Mouse (Mus musculus): ENCODE measurements around the gene Cox8a. TPM values are rescaled to one million over a fixed set of nuclear protein-coding genes. Genes with fewer than 3 reads are reported as not detected.

Cox8a gene
- polyA plus RNA-seq (2016; fragmentation: Nextera tagmentation; extraction: Ambion mirVana) = 715 and 817 TPM in 2 replicates

DNA sequence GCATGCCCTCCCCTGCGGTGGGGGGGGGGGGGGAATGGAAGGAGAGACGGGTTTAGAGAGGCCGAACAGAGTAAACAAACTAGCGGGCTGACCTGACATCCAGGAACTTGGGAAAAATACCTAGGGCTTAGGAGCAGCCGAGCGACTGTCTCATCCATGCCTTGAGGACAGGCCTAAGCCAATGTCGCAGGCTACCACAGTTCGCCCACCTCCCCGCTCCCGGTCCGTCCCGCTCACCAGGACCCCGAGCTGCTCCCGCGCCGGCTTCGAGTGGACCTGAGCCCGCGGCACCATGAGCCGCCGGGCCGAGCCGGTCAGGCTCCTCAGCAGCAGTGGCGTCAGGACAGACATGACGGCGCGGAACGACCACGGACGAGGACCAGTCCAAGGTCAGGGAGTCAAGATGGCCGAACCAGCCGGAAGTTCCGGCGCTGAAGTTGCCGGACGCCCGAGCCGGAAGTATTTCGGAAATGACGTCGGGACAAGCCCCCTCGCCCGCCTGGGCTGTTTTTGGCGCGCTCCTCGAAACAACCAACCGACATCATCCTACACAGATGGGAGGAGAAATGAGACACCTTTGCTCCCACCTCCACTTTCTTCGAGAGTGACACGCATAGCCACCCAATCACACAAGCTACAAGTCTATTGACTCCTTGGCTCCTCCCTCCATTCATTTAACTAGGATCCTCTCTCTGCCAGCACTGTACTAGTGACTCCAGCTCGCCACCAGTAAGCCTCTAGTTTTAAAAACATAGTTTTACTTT is at the start of gene Cox8a:
Gene Cox8a, minus strand, starts transcription at position 455 of the 764 bp plus-strand sequence.
- ATAC-seq (ENCODE audit: low FRiP score) = peak; percentile 98
- Histone ChIP-seq H3K4me2 (replicated peaks) (peak within 1 kb of the TSS; percentile 71), H3K36me3 (peaks cover 28% of the 10 kb centered on the region), H3K4me1 (peaks cover 20% of the 10 kb centered on the region), H3K27me3 (no peaks in the 10 kb centered on the region), H3K27ac (peak within 1 kb of the TSS; percentile 82), H3K9ac (peak within 1 kb of the TSS; percentile 78), H3K9me3 (replicated peaks) (no peaks in the 10 kb centered on the region), H3K4me3 (peak within 1 kb of the TSS; percentile 70)
- under 1% methylated on average over 50 of the region's 50 CpGs for WGBS

DNA sequence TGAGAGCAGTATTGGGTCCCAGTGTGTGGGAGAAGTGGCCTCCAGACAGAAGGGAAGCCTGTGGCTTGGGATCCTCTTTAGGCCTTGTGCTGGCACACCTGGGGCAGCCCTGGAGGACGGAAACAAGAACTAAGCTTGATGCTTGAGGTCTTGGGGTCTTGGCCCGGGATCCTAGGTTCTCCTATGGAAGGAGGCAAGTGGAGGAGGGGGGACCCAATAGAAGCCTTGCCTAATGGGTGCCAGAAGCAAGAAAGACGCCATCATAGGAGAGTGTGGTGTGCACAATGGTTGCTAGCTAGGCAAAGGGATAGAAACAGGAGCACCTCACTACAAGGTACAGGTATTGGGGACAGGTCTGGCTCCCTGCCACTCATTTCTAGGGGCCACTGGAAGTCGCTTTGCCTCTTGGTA is 49.0 kb upstream of the Cox8a start:
- H3K9ac ChIP-seq = peak overlapping the region; percentile 100
- ATAC-seq (ENCODE audit: low FRiP score) = peak; percentile 9; the same call in 1 of the 2 replicates
- H3K9me3 ChIP-seq (replicated peaks) = no peaks in the 10 kb centered on the region
- H3K4me1 ChIP-seq = peaks cover 58% of the 10 kb centered on the region
- H3K27ac ChIP-seq = peak overlapping the region; percentile 100
- WGBS = 31% methylated on average over 4 of the region's 4 CpGs
- peak overlapping the region; percentile 89 for H3K4me2 ChIP-seq (replicated peaks)
- peaks cover 15% of the 10 kb centered on the region for H3K36me3 ChIP-seq
- H3K27me3 ChIP-seq = no peaks in the 10 kb centered on the region
- 0 out of 2 replicates have a peak overlapping the region, but pooled peaks have one; percentile 95 for H3K4me3 ChIP-seq

DNA sequence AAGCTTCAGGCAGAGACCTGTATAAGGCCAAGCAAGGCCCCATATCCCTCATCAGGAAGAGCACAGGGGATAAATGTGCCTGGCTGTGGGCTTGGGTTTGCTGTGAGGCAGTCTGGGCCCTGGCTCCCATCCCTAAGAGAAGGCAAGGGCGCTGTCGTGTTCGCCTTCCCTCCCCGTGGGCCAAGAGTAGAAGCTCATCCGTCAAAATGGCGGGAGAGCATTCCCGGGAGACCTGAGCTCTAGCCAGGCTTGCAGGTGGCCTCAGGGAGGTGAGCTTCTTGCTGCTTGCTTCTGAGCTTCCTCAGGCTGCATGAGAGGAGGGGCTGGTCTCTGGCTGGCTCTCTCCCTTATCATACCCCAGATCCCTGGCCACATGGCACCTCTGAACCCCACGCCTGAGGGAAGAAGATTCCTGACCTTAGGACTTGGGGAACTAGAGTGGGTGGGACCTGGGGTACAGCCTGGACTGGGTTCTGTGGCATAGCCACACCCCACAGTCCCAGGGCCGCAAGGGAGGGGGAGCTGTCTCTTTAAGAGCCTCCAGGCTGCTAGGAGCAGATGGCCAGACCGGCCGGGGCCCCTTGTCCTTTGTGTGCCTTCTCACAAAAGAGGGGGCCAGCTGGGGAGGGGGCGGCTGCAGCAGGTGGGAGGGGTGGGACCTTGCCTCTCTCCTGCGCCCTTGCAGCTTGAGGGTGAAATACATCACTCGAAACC is 48.2 kb upstream of the Cox8a start:
- H3K9me3 ChIP-seq (replicated peaks) = no peaks in the 10 kb centered on the region
- H3K27me3 ChIP-seq = no peaks in the 10 kb centered on the region
- H3K36me3 ChIP-seq = peaks cover 7% of the 10 kb centered on the region
- 6% methylated on average over 13 of the region's 14 CpGs for WGBS
- H3K9ac ChIP-seq = 0 out of 2 replicates have a peak overlapping the region, but pooled peaks have one; percentile 20
- ATAC-seq (ENCODE audit: low FRiP score) = peak; percentile 27
- H3K4me1 ChIP-seq = peaks cover 50% of the 10 kb centered on the region
- H3K4me2 ChIP-seq (replicated peaks) = peak overlapping the region; percentile 89
- no peak overlapping the region for H3K4me3 ChIP-seq
- peak overlapping the region; percentile 100 for H3K27ac ChIP-seq

DNA sequence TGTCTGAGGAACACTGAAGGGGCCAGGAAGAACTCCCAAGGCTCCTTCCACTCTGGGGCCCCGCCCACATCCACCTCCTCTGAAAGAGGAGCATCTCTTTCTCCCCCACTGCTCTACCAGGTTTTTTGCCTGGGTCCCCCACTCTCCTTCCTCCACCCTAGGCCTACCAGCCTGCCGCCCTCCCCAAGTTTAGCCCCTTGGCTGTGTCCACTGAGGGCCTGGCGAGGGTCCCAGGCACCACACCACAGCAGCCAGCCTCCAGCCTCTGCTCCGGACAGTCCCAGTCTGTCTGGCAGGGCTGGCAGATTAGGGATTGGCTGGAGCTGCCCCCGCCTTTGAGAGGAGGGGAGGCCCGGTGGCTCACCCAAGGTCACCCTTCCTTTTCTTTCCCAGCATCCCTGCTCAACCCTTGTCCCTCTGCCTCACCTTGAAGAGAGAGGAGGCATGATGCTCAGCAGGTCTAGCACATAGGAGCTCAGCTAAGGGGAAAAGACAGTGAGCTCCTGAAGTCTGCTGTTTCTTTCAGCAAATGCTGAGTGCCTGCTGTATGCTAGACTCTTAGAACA is 47.4 kb upstream of the Cox8a start:
- ATAC-seq (ENCODE audit: low FRiP score) = no peak
- 9% methylated on average over 6 of the region's 6 CpGs for WGBS
- Histone ChIP-seq H3K27ac (peak overlapping the region; percentile 100), H3K9me3 (replicated peaks) (no peaks in the 10 kb centered on the region), H3K9ac (peak overlapping the region; percentile 20; the same call in 1 of the 2 replicates), H3K4me1 (peaks cover 42% of the 10 kb centered on the region), H3K27me3 (no peaks in the 10 kb centered on the region), H3K4me3 (no peak overlapping the region), H3K4me2 (replicated peaks) (no peak overlapping the region), H3K36me3 (0 out of 2 replicates have a peak, but pooled peaks cover under 1% of the 10 kb centered on the region)

DNA sequence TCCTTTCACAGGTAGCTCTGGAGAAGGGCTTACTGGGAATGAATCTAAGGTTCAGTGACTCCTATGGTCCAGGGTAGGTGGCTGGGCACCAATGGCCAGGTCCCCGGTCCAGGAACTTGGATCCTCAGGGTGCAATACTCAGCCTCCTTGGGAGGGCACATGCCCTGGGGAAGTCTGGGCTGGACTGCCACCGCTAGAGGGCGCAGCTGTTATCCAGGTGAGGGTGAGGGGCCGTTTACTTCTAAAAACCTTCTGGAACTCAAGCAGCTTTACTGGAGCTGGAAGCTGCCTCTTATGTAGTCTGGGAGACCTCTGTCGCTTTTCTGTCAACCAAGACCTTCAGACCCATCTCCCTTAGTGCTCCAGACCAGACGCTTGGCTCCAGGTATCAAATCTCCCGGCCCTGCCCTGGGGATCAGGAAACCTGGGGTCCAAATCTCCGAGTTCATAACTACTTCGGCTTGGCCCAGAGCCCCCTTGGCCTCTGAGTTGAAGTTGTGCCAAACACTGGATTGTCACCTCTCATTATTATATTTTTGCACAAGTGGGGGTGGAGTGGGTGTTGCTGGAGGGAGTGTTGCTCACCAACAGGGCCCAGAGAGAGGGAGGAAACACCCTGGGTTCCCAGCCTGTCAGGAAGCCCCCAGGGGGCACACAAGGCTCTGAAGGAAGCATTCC is 46.8 kb upstream of the Cox8a start:
- Histone ChIP-seq H3K4me2 (replicated peaks) (no peak overlapping the region), H3K9me3 (replicated peaks) (no peaks in the 10 kb centered on the region), H3K9ac (0 out of 2 replicates have a peak overlapping the region, but pooled peaks have one; percentile 20), H3K27me3 (no peaks in the 10 kb centered on the region), H3K4me3 (no peak overlapping the region), H3K27ac (peak overlapping the region; percentile 100), H3K4me1 (peaks cover 36% of the 10 kb centered on the region), H3K36me3 (no peaks in the 10 kb centered on the region)
- no peak for ATAC-seq (ENCODE audit: low FRiP score)
- 17% methylated on average over 9 of the region's 9 CpGs for WGBS

- Histone ChIP-seq H3K9ac (no peak overlapping the region), H3K4me3 (no peak overlapping the region), H3K36me3 (no peaks in the 10 kb centered on the region), H3K4me2 (replicated peaks) (no peak overlapping the region), H3K27me3 (no peaks in the 10 kb centered on the region), H3K4me1 (peaks cover 33% of the 10 kb centered on the region), H3K9me3 (replicated peaks) (no peaks in the 10 kb centered on the region), H3K27ac (no peak overlapping the region)
- no peak for ATAC-seq (ENCODE audit: low FRiP score)
- 86% methylated on average over 1 of the region's 1 CpGs for WGBS
Observed at GRCm38 (mm10) chr19:7262592-7262991, 45.2 kb upstream of the Cox8a start.

DNA sequence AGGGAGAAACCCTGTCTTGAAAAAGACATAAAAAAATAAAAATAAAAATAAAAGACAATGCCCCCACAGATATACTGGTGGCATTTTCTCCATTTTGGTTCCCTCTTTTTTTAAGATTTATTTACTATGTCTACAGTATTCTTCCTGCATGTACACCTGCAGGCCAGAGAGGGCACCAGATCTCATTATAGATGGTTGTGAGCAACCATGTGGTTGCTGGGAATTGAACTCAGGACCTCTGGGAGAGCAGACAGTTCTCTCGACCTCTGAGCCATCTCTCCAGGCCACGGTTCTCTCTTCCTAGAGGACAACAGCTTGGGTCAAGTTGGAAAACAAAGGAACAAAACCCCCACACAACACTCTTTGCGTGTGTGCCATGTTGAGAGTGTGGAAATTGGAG is 44.5 kb upstream of the Cox8a start:
- H3K4me1 ChIP-seq = peaks cover 27% of the 10 kb centered on the region
- H3K9me3 ChIP-seq (replicated peaks) = no peaks in the 10 kb centered on the region
- WGBS = 94% methylated on average over 3 of the region's 3 CpGs
- no peak for ATAC-seq (ENCODE audit: low FRiP score)
- H3K36me3 ChIP-seq = no peaks in the 10 kb centered on the region
- H3K4me2 ChIP-seq (replicated peaks) = no peak overlapping the region
- no peak overlapping the region for H3K27ac ChIP-seq
- no peaks in the 10 kb centered on the region for H3K27me3 ChIP-seq
- H3K9ac ChIP-seq = no peak overlapping the region
- H3K4me3 ChIP-seq = no peak overlapping the region

GRCm38 (mm10) chr19:7261476-7261875 is 44.1 kb upstream of the Cox8a start:
- peaks cover 23% of the 10 kb centered on the region for H3K4me1 ChIP-seq
- H3K27ac ChIP-seq = no peak overlapping the region
- no peaks in the 10 kb centered on the region for H3K9me3 ChIP-seq (replicated peaks)
- 81% methylated on average over 1 of the region's 1 CpGs for WGBS
- no peak for ATAC-seq (ENCODE audit: low FRiP score)
- no peak overlapping the region for H3K4me2 ChIP-seq (replicated peaks)
- no peak overlapping the region for H3K4me3 ChIP-seq
- no peaks in the 10 kb centered on the region for H3K27me3 ChIP-seq
- H3K36me3 ChIP-seq = no peaks in the 10 kb centered on the region
- no peak overlapping the region for H3K9ac ChIP-seq

GRCm38 (mm10) chr19:7257881-7258280 is 40.5 kb upstream of the Cox8a start:
- H3K36me3 ChIP-seq = no peaks in the 10 kb centered on the region
- no peak overlapping the region for H3K4me3 ChIP-seq
- H3K27ac ChIP-seq = no peak overlapping the region
- no peak overlapping the region for H3K9ac ChIP-seq
- H3K27me3 ChIP-seq = no peaks in the 10 kb centered on the region
- no peaks in the 10 kb centered on the region for H3K9me3 ChIP-seq (replicated peaks)
- 80% methylated on average over 5 of the region's 5 CpGs for WGBS
- H3K4me1 ChIP-seq = no peaks in the 10 kb centered on the region
- H3K4me2 ChIP-seq (replicated peaks) = no peak overlapping the region
- ATAC-seq (ENCODE audit: low FRiP score) = no peak

DNA sequence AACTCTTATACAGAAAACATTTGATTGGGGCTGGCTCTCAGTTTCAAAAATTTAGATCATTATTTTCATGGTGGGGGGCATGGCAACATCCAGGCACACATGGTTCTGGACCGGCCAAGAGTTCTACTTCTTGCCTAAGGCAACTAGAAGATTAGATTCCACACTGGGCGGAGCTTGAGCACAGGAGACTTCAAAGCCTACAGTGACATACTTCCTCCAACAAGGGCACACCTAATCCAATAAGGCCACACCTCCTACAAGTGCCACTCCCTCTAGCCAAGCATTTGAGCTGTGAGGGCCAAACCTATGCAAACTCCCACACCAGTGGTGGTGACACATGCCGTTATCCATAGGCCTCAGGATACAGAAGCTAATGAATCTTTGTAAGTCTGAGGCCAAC is 28.6 kb upstream of the Cox8a start:
- Histone ChIP-seq H3K4me1 (peaks cover 4% of the 10 kb centered on the region), H3K27ac (no peak overlapping the region), H3K36me3 (no peaks in the 10 kb centered on the region), H3K4me2 (replicated peaks) (no peak overlapping the region), H3K27me3 (peaks cover 3% of the 10 kb centered on the region; the same call in 1 of the 2 replicates), H3K9ac (no peak overlapping the region), H3K4me3 (no peak overlapping the region), H3K9me3 (replicated peaks) (no peaks in the 10 kb centered on the region)
- 83% methylated on average over 3 of the region's 3 CpGs for WGBS
- no peak for ATAC-seq (ENCODE audit: low FRiP score)

GRCm38 (mm10) chr19:7240782-7241690 is 23.6 kb upstream of the Cox8a start, which contains the start of gene Naa40:
Naa40 (minus strand) TSS chr19:7241183.
- H3K36me3 ChIP-seq = 0 out of 2 replicates have a peak, but pooled peaks cover 4% of the 10 kb centered on the region
- peak; percentile 96 for ATAC-seq (ENCODE audit: low FRiP score)
- WGBS = under 1% methylated on average over 80 of the region's 80 CpGs
- H3K9ac ChIP-seq = peak within 1 kb of the TSS; percentile 83
- H3K4me3 ChIP-seq = peak within 1 kb of the TSS; percentile 73
- H3K4me1 ChIP-seq = peaks cover 13% of the 10 kb centered on the region
- H3K9me3 ChIP-seq (replicated peaks) = no peaks in the 10 kb centered on the region
- peaks cover 3% of the 10 kb centered on the region; the same call in 1 of the 2 replicates for H3K27me3 ChIP-seq
- peak within 1 kb of the TSS; percentile 88 for H3K27ac ChIP-seq
- peak within 1 kb of the TSS; percentile 87 for H3K4me2 ChIP-seq (replicated peaks)

All from hindbrain, embryonic 12.5 days (tissue).